Mouse (Mus musculus) gonadal fat pad, adult 2 months (tissue): ENCODE results near the gene Nap1l3. TPM values are rescaled to one million over a fixed set of nuclear protein-coding genes. Genes with fewer than 3 reads are reported as not detected.

Experiments used
- DNase-seq: peaks from one replicate; pipeline ENCODE4 v3.0.0-alpha.2; 2012; ENCODE audit warnings: low read depth
- polyA plus RNA-seq: library from polyadenylated mRNA; depleted of rRNA; stranded (reverse); fragments of >200 nt; gene quantifications from 2 replicates; pipeline ENCODE4 v1.2.3, GENCODE M21; 2012; rRNA removed

The Nap1l3 gene
- 0.63 and 0.95 TPM in 2 replicates for polyA plus RNA-seq

GRCm38 (mm10) chrX:122396781-122397581 lies at the start of gene Nap1l3:
Gene Nap1l3 (minus strand): TSS chrX:122397401.
- no peak for DNase-seq

- DNase-seq, result no peak
Measured at GRCm38 (mm10) chrX:122397652-122398051, 451 bp upstream of the Nap1l3 start.
